Mouse (Mus musculus) MEL (cell line): Measurements from ENCODE around the gene Dcpp1. TPM values are rescaled to one million over a fixed set of nuclear protein-coding genes. Genes with fewer than 3 reads are reported as not detected.

Experiments
- DNase-seq: peaks from one replicate; pipeline ENCODE4 v3.0.0; 2011; ENCODE audit warnings: low read depth, low spot score
- H3K27ac ChIP-seq: 2 replicates; pipeline ENCODE4 v1.5.1; 2012; ENCODE audit warnings: low read depth, mild to moderate bottlenecking, control low read depth, low read length, moderate library complexity; ENCODE audit not compliant: control insufficient read depth
- H3K27me3 ChIP-seq, 2 experiments: fragments of 150-350 bp in 1 of 2; sonication (generic) in 1 of 2; 2 replicates each; pipeline ENCODE4 v1.6.1; 2012; ENCODE audit warnings: low read length in 2 of 2, mild to moderate bottlenecking in 2 of 2, improper control_type of control experiment in 1 of 2, moderate library complexity in 1 of 2; ENCODE audit not compliant: insufficient read depth in 2 of 2, control insufficient read depth in 1 of 2
- H3K36me3 ChIP-seq, 2 experiments: 2 replicates each; pipeline ENCODE4 v1.6.1; 2012 to 2014; ENCODE audit warnings: low read length in 2 of 2, improper control_type of control experiment in 1 of 2, inconsistent platforms in 1 of 2, mild to moderate bottlenecking in 1 of 2; ENCODE audit not compliant: insufficient read depth in 2 of 2, control insufficient read depth in 1 of 2
- H3K4me1 ChIP-seq, 2 experiments: fragments of 150-350 bp in 1 of 2; sonication (generic) in 1 of 2; 2 replicates each; pipeline ENCODE4 v1.6.1; 2012; ENCODE audit warnings: low read length in 2 of 2, improper control_type of control experiment in 1 of 2, mild to moderate bottlenecking in 1 of 2; ENCODE audit not compliant: insufficient read depth in 2 of 2, control insufficient read depth in 1 of 2
- H3K4me3 ChIP-seq, 2 experiments: fragments of 150-350 bp in 1 of 2; sonication (generic) in 1 of 2; 2 replicates each; pipeline ENCODE4 v1.5.1; 2012; ENCODE audit warnings: low read depth in 2 of 2, low read length in 2 of 2, mild to moderate bottlenecking in 2 of 2, moderate library complexity in 2 of 2, control low read depth in 1 of 2, improper control_type of control experiment in 1 of 2; ENCODE audit not compliant: control insufficient read depth in 1 of 2, insufficient read depth in 1 of 2
- H3K79me2 ChIP-seq: 2 replicates; pipeline ENCODE4 v1.6.1; 2012; ENCODE audit warnings: mild to moderate bottlenecking, low read length, moderate library complexity; ENCODE audit not compliant: control insufficient read depth, poor library complexity, insufficient read depth
- H3K9ac ChIP-seq: 2 replicates; pipeline ENCODE4 v1.6.1; 2012; ENCODE audit warnings: low read depth, mild to moderate bottlenecking, control low read depth, low read length, moderate library complexity; ENCODE audit not compliant: control insufficient read depth, poor library complexity, severe bottlenecking
- H3K9me3 ChIP-seq: fragments of 150-350 bp; sonication (generic); replicated peaks from 2 replicates; pipeline ENCODE4 v1.6.1; 2012; ENCODE audit warnings: mild to moderate bottlenecking, low read length, improper control_type of control experiment, moderate library complexity; ENCODE audit not compliant: insufficient read depth
- BHLHE40 ChIP-seq: IDR thresholded peaks from 2 replicates; pipeline ENCODE4 v1.6.1; 2012; ENCODE audit warnings: low read depth, mild to moderate bottlenecking, inconsistent platforms, low read length, improper control_type of control experiment, borderline replicate concordance
- CTCF ChIP-seq, 3 experiments: IDR thresholded peaks in 2 of 3; conservative IDR thresholded peaks in 1 of 3; 2 replicates each; pipeline ENCODE4 v1.5.1; 2011 to 2012; ENCODE audit warnings: low read length in 3 of 3, low read depth in 2 of 3, mild to moderate bottlenecking in 2 of 3, improper control_type of control experiment in 1 of 3, inconsistent platforms in 1 of 3, mixed read lengths in 1 of 3, moderate library complexity in 1 of 3; ENCODE audit not compliant: control insufficient read depth in 1 of 3, insufficient read depth in 1 of 3, poor library complexity in 1 of 3, severe bottlenecking in 1 of 3
- E2F4 ChIP-seq: IDR thresholded peaks from 2 replicates; pipeline ENCODE4 v1.6.1; 2011; ENCODE audit warnings: low read depth, low read length, improper control_type of control experiment, borderline replicate concordance
- ETS1 ChIP-seq: IDR thresholded peaks from 2 replicates; pipeline ENCODE4 v1.6.1; 2012; ENCODE audit warnings: low read depth, mild to moderate bottlenecking, inconsistent platforms, low read length, improper control_type of control experiment, moderate library complexity
- GABPA ChIP-seq: IDR thresholded peaks from 2 replicates; pipeline ENCODE4 v1.6.1; 2012; ENCODE audit warnings: low read depth, mild to moderate bottlenecking, inconsistent platforms, low read length, improper control_type of control experiment, moderate library complexity
- GATA1 ChIP-seq: IDR thresholded peaks from 2 replicates; pipeline ENCODE4 v1.6.1; 2011; ENCODE audit warnings: low read depth, low read length, improper control_type of control experiment
- HCFC1 ChIP-seq: IDR thresholded peaks from 2 replicates; pipeline ENCODE4 v1.6.1; 2012; ENCODE audit warnings: low read depth, mild to moderate bottlenecking, inconsistent platforms, low read length, improper control_type of control experiment, moderate library complexity
- JUND ChIP-seq: IDR thresholded peaks from 2 replicates; pipeline ENCODE4 v1.6.1; 2011; ENCODE audit warnings: low read depth, mild to moderate bottlenecking, improper control_type of control experiment, low read length
- MAX ChIP-seq: IDR thresholded peaks from 2 replicates; pipeline ENCODE4 v1.6.1; 2011; ENCODE audit warnings: low read length, improper control_type of control experiment
- MAZ ChIP-seq: IDR thresholded peaks from 2 replicates; pipeline ENCODE4 v1.6.1; 2012; ENCODE audit warnings: low read depth, mild to moderate bottlenecking, inconsistent platforms, low read length, improper control_type of control experiment
- MXI1 ChIP-seq: IDR thresholded peaks from 2 replicates; pipeline ENCODE4 v1.6.1; 2011; ENCODE audit warnings: mild to moderate bottlenecking, low read depth, low read length, improper control_type of control experiment
- MYC ChIP-seq: IDR thresholded peaks from 2 replicates; pipeline ENCODE4 v1.6.1; 2011; ENCODE audit warnings: low read depth, mild to moderate bottlenecking, low read length, improper control_type of control experiment, moderate library complexity
- NELFE ChIP-seq: IDR thresholded peaks from 2 replicates; pipeline ENCODE4 v1.6.1; 2011; ENCODE audit warnings: low read depth, low read length, improper control_type of control experiment
- NRF1 ChIP-seq: IDR thresholded peaks from 2 replicates; pipeline ENCODE4 v1.6.1; 2014; ENCODE audit warnings: low read depth, mild to moderate bottlenecking, inconsistent platforms, low read length, improper control_type of control experiment, moderate library complexity; ENCODE audit not compliant: poor library complexity, insufficient read depth, severe bottlenecking
- POLR2A ChIP-seq, 2 experiments: IDR thresholded peaks; 2 replicates each; pipeline ENCODE4 v1.6.1; 2011 to 2012; ENCODE audit warnings: low read length in 2 of 2, mild to moderate bottlenecking in 2 of 2, control low read depth in 1 of 2, improper control_type of control experiment in 1 of 2, low read depth in 1 of 2, moderate library complexity in 1 of 2; ENCODE audit not compliant: control insufficient read depth in 1 of 2, insufficient read depth in 1 of 2, poor library complexity in 1 of 2
- POLR2AphosphoS2 ChIP-seq: IDR thresholded peaks from 2 replicates; pipeline ENCODE4 v1.6.1; 2011; ENCODE audit warnings: low read length, improper control_type of control experiment
- POLR2AphosphoS5 ChIP-seq: IDR thresholded peaks from 2 replicates; pipeline ENCODE4 v1.6.1; 2012; ENCODE audit warnings: low read depth, borderline replicate concordance, mild to moderate bottlenecking, inconsistent platforms, low read length, moderate library complexity, mixed read lengths
- RAD21 ChIP-seq: IDR thresholded peaks from 2 replicates; pipeline ENCODE4 v1.6.1; 2011; ENCODE audit warnings: mild to moderate bottlenecking, low read depth, low read length, improper control_type of control experiment
- SIN3A ChIP-seq: IDR thresholded peaks from 2 replicates; pipeline ENCODE4 v1.6.1; 2012; ENCODE audit warnings: low read length, improper control_type of control experiment, inconsistent platforms
- SMC3 ChIP-seq: IDR thresholded peaks from 2 replicates; pipeline ENCODE4 v1.6.1; 2011; ENCODE audit warnings: low read depth, low read length, improper control_type of control experiment
- TAL1 ChIP-seq: IDR thresholded peaks from 2 replicates; pipeline ENCODE4 v1.6.1; 2012; ENCODE audit warnings: mild to moderate bottlenecking, inconsistent platforms, low read length, moderate library complexity, mixed read lengths
- TBP ChIP-seq: IDR thresholded peaks from 2 replicates; pipeline ENCODE4 v1.8.0; 2011; ENCODE audit warnings: low read depth, low read length, improper control_type of control experiment
- TCF12 ChIP-seq: IDR thresholded peaks from 2 replicates; pipeline ENCODE4 v1.6.1; 2014; ENCODE audit warnings: low read depth, mild to moderate bottlenecking, inconsistent platforms, low read length, improper control_type of control experiment, moderate library complexity
- UBTF ChIP-seq: IDR thresholded peaks from 2 replicates; pipeline ENCODE4 v1.6.1; 2012; ENCODE audit warnings: low read depth, mild to moderate bottlenecking, inconsistent platforms, low read length, improper control_type of control experiment, moderate library complexity, borderline replicate concordance; ENCODE audit not compliant: insufficient read depth
- USF1 ChIP-seq: IDR thresholded peaks from 2 replicates; pipeline ENCODE4 v1.6.1; 2014; ENCODE audit warnings: low read depth, mild to moderate bottlenecking, inconsistent platforms, low read length, improper control_type of control experiment, moderate library complexity
- USF2 ChIP-seq, 2 experiments: IDR thresholded peaks; 2 replicates each; pipeline ENCODE4 v1.6.1; 2011 to 2012; ENCODE audit warnings: improper control_type of control experiment in 2 of 2, low read length in 2 of 2, borderline replicate concordance in 1 of 2, inconsistent platforms in 1 of 2, low read depth in 1 of 2, mild to moderate bottlenecking in 1 of 2; ENCODE audit not compliant: insufficient read depth in 1 of 2
- ZKSCAN1 ChIP-seq: IDR thresholded peaks from 2 replicates; pipeline ENCODE4 v1.6.1; 2012; ENCODE audit warnings: low read depth, mild to moderate bottlenecking, inconsistent platforms, low read length, improper control_type of control experiment, moderate library complexity
- polyA plus RNA-seq, 2 experiments: library from polyadenylated mRNA; stranded (reverse) in 1 of 2; unstranded in 1 of 2; fragments of >175 nt in 1 of 2; fragments of >200 nt in 1 of 2; gene quantifications; 2 replicates each; pipeline versions ENCODE4 v1.2.1 to v1.2.4; 2012; ENCODE audit warnings: low replicate concordance in 2 of 2, low read depth in 1 of 2; ENCODE audit not compliant: insufficient read length in 2 of 2, insufficient read depth in 1 of 2, missing spikeins in 1 of 2
- total RNA-seq: library from RNA; depleted of rRNA; stranded (reverse); fragments of 300-350 nt; gene quantifications from 2 replicates; pipeline ENCODE4 v1.2.3, GENCODE M21; 2012

Gene Dcpp1
- total and polyA plus RNA-seq, 3 experiments: not detected

DNA sequence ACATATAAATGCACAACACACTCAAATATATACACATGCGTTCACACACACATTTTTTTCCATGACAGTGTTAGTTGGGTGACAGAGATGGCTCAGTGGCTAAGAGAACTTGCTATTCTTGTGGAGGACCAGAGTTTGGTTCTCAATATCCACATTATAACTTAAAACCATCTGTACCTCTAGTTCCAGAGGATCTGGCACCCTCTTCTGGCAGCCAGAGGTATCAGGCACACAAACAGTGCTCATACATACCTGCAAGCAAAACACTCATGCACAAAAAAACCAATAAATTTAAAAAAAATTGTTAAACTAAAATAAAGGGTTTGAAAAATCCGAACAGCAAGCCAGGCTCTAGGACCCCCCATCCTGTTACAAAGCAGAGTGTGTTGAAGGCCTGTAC lies 30.6 kb upstream of the Dcpp1 start:
- H3K36me3 ChIP-seq: peaks cover 0 to 2% of the 10 kb centered on the region in 2 experiments; a peak in 2 of 4 replicates
- H3K79me2 ChIP-seq: no peaks in the 10 kb centered on the region
- H3K9me3 ChIP-seq: no peaks in the 10 kb centered on the region
- TF ChIP-seq CTCF (IDR thresholded peaks at IDR 0.05 in 2 of 3, conservative IDR thresholded peaks at IDR 0.05 in 1 of 3; ENCODE audit: control insufficient read depth in 1 of 3, insufficient read depth in 1 of 3, low read depth in 2 of 3, low read length in 3 of 3, poor library complexity in 1 of 3, severe bottlenecking in 1 of 3) (peak; percentile 32 to 50 (median 43); a peak in 5 of 6 replicates), SMC3 (peak; percentile 18; the same call in 1 of the 2 replicates), RAD21 (peak; percentile 34), JUND (no peak)
- H3K4me1 ChIP-seq: peaks cover 2 to 4% of the 10 kb centered on the region in 2 experiments
- H3K4me3 ChIP-seq: no peak overlapping the region
- H3K27me3 ChIP-seq: no peaks in the 10 kb centered on the region
- no peak overlapping the region for H3K9ac ChIP-seq
- no peak overlapping the region for H3K27ac ChIP-seq
- peak; percentile 61 for DNase-seq

DNA sequence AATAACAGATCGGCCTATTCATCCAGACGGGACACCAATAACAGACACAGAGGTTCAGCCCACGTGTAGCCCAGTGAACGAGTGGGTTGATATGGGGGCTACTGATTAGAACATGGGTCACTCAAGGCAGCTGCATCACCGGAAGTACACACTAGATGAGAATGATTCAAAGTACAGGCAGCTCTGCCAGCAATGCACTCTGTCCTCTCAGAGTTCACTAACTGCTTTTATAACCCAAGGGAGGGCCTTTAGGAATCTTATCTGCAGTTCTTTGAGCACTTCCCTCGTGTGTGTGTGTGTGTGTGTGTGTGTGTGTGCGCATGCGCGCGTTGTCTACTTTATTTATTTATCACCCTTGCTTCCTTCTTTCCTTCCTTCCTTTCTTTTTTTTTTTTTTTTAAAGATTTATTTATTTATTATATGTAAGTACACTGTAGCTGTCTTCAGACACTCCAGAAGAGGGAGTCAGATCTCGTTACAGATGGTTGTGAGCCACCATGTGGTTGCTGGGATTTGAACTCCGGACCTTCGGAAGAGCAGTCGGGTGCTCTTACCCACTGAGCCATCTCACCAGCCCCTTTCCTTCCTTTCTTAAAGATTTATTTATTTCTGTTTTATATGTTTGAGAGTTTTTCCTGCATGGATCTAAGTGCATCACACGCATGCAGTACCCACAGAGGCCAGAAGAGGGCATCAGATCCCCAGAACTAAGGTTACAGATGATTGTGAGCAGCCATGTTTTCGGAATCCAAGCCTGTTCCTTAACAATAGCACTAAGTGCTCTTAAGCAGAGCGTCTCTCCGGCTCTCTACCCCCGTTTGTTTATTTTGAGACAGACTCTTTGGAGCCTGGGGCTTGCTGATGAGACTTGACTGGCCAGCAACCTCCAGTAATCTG lies 29.6 kb upstream of the Dcpp1 start:
- DNase-seq: peak; percentile 86
- Histone ChIP-seq H3K27ac (peak overlapping the region; percentile 64), H3K4me3 (peak overlapping the region; percentile 31 to 33; a peak in 3 of 4 replicates), H3K9me3 (no peaks in the 10 kb centered on the region), H3K4me1 (peaks cover 2 to 4% of the 10 kb centered on the region in 2 experiments), H3K27me3 (no peaks in the 10 kb centered on the region), H3K9ac (peak overlapping the region; percentile 48), H3K36me3 (peaks cover 0 to 2% of the 10 kb centered on the region in 2 experiments; a peak in 2 of 4 replicates), H3K79me2 (no peaks in the 10 kb centered on the region)
- TF ChIP-seq NELFE: peak; percentile 62
- TF ChIP-seq TCF12: no peak
- TF ChIP-seq ZKSCAN1: no peak
- peak; percentile 65 to 84 (median 65) for TF ChIP-seq CTCF (IDR thresholded peaks at IDR 0.05 in 2 of 3, conservative IDR thresholded peaks at IDR 0.05 in 1 of 3; ENCODE audit: control insufficient read depth in 1 of 3, insufficient read depth in 1 of 3, low read depth in 2 of 3, low read length in 3 of 3, poor library complexity in 1 of 3, severe bottlenecking in 1 of 3)
- no peak for TF ChIP-seq TAL1
- no peak for TF ChIP-seq GABPA
- peak; percentile 42; the same call in 1 of the 2 replicates for TF ChIP-seq MAX
- no peak for TF ChIP-seq E2F4
- no peak for TF ChIP-seq USF2 (IDR thresholded peaks at IDR 0.05; ENCODE audit: borderline replicate concordance in 1 of 2, insufficient read depth in 1 of 2, low read depth in 1 of 2, low read length in 2 of 2)
- TF ChIP-seq JUND: no peak
- peak in 1 of 2 experiments; percentile 74; a peak in 2 of 4 replicates for TF ChIP-seq POLR2A (IDR thresholded peaks at IDR 0.05; ENCODE audit: control insufficient read depth in 1 of 2, insufficient read depth in 1 of 2, low read depth in 1 of 2, low read length in 2 of 2, poor library complexity in 1 of 2)
- peak; percentile 37; the same call in 1 of the 2 replicates for TF ChIP-seq POLR2AphosphoS2
- TF ChIP-seq TBP: peak; percentile 87
- no peak for TF ChIP-seq POLR2AphosphoS5
- peak; percentile 56 for TF ChIP-seq SMC3
- TF ChIP-seq NRF1: peak; percentile 71
- peak; percentile 39 for TF ChIP-seq RAD21
- TF ChIP-seq MXI1: peak; percentile 60; the same call in 1 of the 2 replicates
- no peak for TF ChIP-seq MAZ
- peak; percentile 60 for TF ChIP-seq HCFC1
- peak; percentile 73; the same call in 1 of the 2 replicates for TF ChIP-seq GATA1
- peak; percentile 81; the same call in 1 of the 2 replicates for TF ChIP-seq MYC
- TF ChIP-seq USF1: no peak
- peak; percentile 26; the same call in 1 of the 2 replicates for TF ChIP-seq BHLHE40
- TF ChIP-seq SIN3A: peak; percentile 26; the same call in 1 of the 2 replicates
- TF ChIP-seq ETS1: peak; percentile 52
- TF ChIP-seq UBTF: no peak
